Mouse (Mus musculus) retina, postnatal 7 days (tissue): ENCODE measurements at regions not wholly inside any gene's neighbourhood (a gene's known extent, or its start where the extent isn't known, plus 50 kb on each side); places are given as distances from the start of the nearest gene placed in this dataset.
"Not testable (repeated sequence)": the region's sequence is repeated elsewhere in the genome, so short reads cannot be mapped to it uniquely, and the experiment has no call there.

Source experiments
- DNase-seq: peaks from one replicate; pipeline ENCODE4 v3.0.0-alpha.2; 2012; ENCODE audit warnings: low read depth, low spot score

DNA sequence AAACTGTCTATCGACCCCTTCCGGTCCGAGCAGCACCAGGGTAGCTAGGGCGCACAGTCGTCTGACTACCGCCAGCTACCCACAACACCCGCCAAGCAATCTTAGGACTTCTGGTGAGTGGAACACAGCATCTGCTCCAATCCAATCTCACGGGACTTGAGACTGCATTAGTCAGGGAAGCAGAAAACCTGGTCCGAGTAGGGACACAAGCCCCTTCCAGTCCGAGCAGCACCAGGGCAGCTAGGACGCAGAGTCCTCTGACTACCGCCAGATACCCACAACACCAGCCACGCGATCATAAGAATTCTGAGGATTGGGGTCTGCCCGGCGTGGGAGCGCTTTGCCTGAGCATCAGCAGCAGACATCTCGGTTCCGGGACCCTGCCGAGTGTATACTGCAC is 79.6 kb downstream of the Gm10715 start:
- DNase-seq = not testable (repeated sequence)

DNA sequence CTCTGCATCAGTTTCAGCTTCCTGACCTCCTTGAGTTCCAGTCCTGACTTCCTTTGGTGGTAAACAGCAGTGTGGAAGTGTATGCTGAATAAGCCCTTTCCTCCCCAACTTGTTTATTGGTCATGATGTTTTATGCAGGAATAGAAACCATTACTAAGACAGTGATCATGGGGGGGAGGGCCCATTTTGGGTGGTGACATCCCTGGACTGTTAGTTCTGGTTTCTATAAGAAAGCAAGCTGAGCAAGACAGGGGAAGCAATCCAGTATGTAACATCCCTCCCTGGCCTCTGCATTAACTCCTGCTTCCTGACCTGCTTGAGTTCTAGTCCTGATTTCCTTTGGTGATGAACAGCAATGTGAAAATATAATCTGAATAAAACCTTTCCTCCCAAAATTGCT is 124.5 kb downstream of the Gm10715 start:
- no peak for DNase-seq

- no peak for DNase-seq
These were observed 147.7 kb downstream of the Gm10715 start for GRCm38 (mm10) chr9:3184343-3184742.

GRCm38 (mm10) chr9:3199151-3200018 is 135.6 kb upstream of the Alkbh8 start:
- no peak for DNase-seq

GRCm38 (mm10) chr9:3200019-3200347 is 135.0 kb upstream of the Alkbh8 start:
- DNase-seq = not testable (repeated sequence)

DNA sequence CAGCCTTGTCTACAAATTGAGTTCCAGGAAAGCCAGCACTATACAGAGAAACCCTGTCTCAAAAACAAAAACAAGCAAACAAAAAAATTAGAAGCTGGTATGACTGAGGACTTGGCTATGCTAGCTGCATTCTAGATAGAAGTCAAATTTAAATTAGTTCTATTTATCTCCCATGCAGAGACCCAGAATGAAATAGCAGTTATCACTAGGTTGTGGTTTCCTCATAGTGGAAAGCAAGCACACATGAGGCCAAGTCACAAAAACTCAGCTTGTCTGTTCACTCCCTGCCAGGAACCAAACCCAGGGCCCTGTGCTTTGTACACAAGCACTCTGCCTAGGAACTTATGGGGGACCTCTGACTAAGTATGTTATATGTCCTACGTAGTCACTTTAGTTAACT is 126.8 kb upstream of the Alkbh8 start:
- not testable (repeated sequence) for DNase-seq

- DNase-seq = peak; percentile 82
These were observed 76.3 kb upstream of the Alkbh8 start for GRCm38 (mm10) chr9:3258396-3259300.

GRCm38 (mm10) chr9:3260181-3260580 is 74.8 kb upstream of the Alkbh8 start:
- peak; percentile 13 for DNase-seq

DNA sequence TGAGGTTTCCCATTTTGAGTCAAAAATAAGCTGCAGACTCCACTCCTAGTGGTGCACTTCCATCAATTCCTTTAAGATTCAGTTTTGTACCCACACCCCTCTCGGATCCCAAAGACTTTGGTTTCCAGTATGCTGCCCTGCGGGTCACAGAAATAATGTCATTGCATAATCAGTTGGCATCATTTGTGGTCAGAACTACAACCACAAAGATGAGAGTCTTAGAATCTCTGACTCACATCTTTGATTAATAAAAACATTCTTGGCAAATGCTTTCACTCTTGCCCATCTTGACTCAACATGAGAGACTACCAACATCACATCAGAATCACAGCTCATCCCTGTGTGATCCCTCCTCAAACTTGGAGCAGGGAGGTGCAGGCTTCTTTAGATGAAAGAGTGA is 74.1 kb upstream of the Alkbh8 start:
- no peak for DNase-seq

GRCm38 (mm10) chr9:3264467-3264866 is 70.5 kb upstream of the Alkbh8 start:
- DNase-seq = no peak

GRCm38 (mm10) chr9:3280496-3280895 is 54.4 kb upstream of the Alkbh8 start:
- not testable (repeated sequence) for DNase-seq

DNA sequence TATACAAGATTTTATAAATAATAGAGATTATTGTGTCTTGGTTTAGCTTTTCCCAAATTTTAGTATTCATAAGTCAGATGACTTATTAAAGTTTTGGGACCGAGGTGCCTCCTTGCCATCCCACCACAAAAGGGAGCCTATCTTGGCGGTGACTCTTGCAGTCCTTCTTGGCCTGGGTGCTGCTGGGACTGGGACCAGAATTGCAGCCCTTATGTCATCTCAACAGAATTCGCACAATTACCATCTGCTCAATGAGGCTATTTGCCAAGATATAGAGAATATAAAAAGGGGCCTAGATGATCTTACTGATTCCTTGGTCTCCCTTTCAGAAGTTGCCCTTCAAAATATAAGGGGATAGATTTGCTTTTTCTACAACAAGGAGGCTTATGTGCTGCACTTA is 53.0 kb upstream of the Alkbh8 start:
- DNase-seq = not testable (repeated sequence)

- DNase-seq = not testable (repeated sequence)
These were observed 51.6 kb upstream of the Alkbh8 start for GRCm38 (mm10) chr9:3283381-3283780.
